Mouse (Mus musculus) left cerebral cortex, postnatal 25 days (tissue): ENCODE results near the gene Igfbpl1. TPM values are rescaled to one million over a fixed set of nuclear protein-coding genes. Genes with fewer than 3 reads are reported as not detected.

Experiments
- DNase-seq, 2 experiments: peaks; one replicate each; pipeline ENCODE4 v3.0.0; 2022; ENCODE audit warnings: low spot score in 2 of 2, mixed read lengths in 1 of 2
- intact Hi-C: fragments of 180-260 bp; cut with DNase I; formaldehyde crosslinking; loops from one replicate; pipeline ENCODE4 v1.15.1; 2025
- total RNA-seq, 2 experiments: library from RNA; stranded (reverse); gene quantifications; 2 replicates each; pipeline ENCODE4 v1.2.3; 2021

The Igfbpl1 gene
- total RNA-seq, 2 experiments from 2014 or later: 0.41 to 0.62 TPM

DNA sequence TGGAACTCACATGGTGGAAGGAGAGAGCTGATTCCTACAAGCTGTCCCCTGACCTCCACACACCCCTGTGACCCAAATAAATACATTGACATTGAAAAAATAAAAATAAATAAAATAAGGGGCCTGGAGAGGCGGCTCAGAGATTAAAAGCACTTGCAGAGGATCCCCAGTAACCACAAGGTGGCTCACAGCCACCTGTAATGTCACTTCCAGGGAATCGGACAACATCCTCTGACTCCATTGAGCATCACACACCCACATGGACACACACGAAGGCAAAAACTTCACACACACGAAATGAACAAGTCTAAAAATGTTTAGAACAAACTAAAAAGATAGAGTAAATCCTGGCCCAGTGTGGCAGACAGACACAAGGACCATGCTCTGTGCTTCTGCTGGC lies 40.0 kb downstream of the Igfbpl1 start:
- intact Hi-C loops: no loop called here
- DNase-seq: no peak

DNA sequence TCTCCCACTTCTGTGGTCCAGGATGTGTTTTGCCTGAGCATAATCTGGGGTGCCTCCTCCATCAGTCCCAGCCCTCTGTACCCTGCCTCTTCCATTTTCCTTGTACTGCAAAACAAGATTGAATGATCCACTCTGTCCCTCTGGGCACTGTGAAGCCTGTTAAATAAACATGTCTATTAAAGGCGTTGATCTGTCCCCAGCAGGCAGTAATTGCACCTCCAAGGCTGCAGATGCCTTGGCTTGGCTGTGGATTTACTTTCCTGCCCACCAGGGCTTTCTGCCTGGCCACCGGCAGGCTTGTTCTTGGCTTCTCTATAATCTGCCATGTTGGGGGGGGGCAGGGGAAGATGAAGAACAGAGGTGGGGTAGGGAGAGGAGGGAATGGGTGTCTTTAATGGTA lies 40.8 kb downstream of the Igfbpl1 start:
- intact Hi-C loops: no loop called here
- DNase-seq: no peak

DNA sequence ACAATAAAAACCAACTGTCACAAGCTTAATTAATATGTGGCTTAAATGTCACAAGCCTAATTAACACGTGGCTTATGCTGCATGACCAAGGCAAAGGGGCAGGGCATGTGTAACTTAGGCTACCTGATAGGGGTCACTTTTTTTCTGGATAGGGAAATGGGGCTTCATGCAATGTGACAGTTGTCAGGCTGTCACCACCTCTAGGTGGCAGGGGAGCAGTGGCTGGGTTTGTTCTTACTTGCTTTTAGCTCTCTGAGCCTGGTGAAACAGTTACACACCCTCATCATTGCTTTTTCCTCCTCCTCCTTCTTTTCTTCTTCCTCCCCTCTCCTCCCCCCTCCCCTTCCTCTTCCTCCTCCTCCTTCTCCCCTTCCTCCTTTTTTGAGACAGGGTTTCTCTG lies 43.1 kb downstream of the Igfbpl1 start:
- intact Hi-C loops: no loop called here
- DNase-seq: no peak

GRCm38 (mm10) chr4:45771619-45772018 lies 55.1 kb downstream of the Igfbpl1 start:
- intact Hi-C loops: loop anchor here (1.0 kb wide), 2 partner anchors 40 to 353 kb away; no protein-coding TSS in a partner anchor
- DNase-seq: peak; percentile 42 to 54

GRCm38 (mm10) chr4:45771173-45771572 lies 55.5 kb downstream of the Igfbpl1 start:
- intact Hi-C loops: loop anchor here (1.0 kb wide), 2 partner anchors 40 to 353 kb away; no protein-coding TSS in a partner anchor

GRCm38 (mm10) chr4:45770638-45771033 lies 56.1 kb downstream of the Igfbpl1 start:
- intact Hi-C loops: loop anchor here (1.0 kb wide), 2 partner anchors 39 to 352 kb away; no protein-coding TSS in a partner anchor
- no peak for DNase-seq

More at GRCm38 (mm10) chr4:45771173-45771572, 55.5 kb downstream of the Igfbpl1 start:
- DNase-seq: no peak

DNA sequence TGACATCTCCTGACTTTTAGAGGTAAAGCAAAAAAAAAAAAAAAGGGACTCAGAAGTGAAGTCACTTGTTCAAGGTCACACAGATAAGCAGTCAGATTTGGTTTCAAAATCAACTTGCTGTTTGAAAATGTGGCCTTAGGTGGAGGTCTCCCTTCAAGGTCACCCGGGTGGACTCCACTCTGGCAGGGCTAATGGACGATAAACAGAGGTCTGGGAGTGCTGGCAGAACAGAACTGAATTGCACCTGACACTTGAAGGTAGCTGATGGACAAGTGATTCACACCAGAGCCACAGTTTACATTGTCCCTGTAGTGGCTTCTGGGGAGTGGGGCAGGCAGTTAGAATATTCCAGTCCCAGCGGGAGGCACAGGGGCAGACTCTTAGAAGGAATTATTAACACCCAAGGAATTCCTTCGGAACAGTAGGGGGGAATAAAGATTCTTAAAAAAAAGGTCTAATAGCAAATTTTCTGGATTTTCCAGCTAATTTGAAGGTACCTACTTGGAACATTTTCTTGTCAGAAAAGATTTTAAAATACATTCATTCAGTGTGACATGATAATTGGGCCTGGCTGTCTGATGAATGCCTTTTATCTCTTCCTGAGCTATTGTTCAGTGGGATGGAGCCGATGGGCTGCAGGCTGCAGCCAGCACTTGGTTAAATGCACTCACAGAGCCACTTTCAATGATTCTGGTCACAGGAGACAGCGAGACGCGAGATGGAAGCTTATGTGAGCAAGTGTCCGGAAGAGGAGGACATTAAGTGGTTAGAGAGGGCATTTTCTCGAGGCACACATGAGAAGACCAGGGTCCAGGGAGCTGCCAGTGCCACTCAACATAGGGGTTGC lies 56.7 kb downstream of the Igfbpl1 start:
- intact Hi-C loops: no loop called here

GRCm38 (mm10) chr4:45769141-45769540 lies 57.6 kb downstream of the Igfbpl1 start:
- intact Hi-C loops: no loop called here
- DNase-seq: no peak

More for the DNA sequence above, 56.7 kb downstream of the Igfbpl1 start:
- DNase-seq: no peak

DNA sequence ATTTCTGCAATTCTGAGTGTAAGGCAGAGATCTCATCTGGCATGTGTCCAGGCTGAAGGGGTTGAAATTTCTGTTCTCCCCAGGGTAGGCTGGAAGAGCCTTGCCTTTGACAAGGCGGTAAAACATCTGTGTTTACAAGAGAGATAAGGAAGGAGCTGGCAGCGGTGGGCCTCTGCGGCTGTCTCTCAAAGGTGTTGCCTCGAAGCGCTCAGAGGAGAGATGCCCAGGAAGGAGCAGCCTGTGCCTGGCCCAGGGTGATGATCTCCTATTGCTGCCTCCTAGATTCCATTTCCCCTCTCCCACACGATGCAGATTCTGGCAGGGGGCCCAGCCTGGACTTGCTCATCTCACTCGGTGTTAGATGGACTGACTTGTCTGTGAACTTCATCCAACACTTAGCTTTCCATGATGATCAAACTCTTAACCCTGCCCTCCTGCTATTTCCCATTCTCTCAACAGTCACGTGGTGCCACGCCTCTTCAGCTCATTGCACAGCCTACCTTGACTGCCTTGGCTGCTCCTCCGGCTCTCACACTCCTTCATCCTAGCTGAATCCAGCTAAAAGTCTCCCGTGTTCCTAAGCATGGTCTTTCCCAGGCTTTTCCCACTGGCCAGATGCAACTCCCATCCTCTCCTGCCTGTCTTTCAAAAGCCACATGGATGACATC lies 58.7 kb downstream of the Igfbpl1 start:
- DNase-seq: no peak
- intact Hi-C loops: no loop called here

DNA sequence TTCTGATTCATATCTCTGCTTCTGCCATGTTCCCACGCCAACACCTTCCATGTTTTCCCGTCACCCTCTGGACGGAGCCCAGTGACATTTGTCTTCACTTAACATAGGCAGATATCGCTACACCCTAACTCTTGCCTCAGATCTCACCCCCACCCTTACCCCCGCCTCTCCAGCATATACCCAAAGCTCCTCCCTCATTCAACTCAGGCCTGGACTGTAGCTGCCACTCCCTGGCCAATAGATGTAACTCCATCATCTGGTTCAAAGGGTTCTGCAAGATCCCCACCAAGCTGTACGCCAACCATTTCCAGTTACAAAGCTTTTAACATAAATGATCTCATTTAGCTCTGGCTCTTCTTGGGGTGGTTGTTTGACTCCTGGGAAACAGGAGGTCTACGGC lies 59.9 kb downstream of the Igfbpl1 start:
- intact Hi-C loops: no loop called here
- DNase-seq: no peak

DNA sequence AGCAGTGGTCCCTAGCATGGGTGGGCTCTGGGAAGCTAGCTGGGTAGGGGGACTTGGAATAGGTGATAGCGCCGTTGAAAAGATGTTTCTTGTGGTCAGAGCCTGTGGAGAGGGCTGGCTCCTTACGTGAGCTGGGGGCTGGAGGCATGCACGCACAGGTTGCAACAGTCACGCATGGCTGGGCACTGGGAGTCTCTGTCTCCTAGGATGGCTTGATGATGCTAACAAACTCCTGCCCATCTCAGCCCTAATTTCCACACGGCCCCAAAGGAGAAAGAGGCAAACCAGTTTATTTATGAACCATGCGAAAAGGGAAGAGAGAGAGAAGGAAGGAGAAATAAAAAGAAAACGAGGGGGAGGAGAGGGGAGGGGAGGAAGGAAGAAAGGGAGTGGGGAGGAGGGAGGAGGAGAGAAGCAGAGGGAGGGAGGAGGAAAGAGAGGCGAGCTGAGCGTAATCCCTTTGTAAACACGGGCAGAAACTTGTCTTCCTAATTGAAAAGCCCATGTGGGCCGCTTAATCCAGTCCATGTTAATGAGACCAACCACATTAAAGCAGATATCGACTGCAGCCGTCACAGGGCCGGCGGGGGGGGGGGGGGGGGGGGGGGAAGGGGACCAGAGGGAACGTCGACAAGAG lies 61.0 kb downstream of the Igfbpl1 start:
- intact Hi-C loops: no loop called here
- DNase-seq: no peak

DNA sequence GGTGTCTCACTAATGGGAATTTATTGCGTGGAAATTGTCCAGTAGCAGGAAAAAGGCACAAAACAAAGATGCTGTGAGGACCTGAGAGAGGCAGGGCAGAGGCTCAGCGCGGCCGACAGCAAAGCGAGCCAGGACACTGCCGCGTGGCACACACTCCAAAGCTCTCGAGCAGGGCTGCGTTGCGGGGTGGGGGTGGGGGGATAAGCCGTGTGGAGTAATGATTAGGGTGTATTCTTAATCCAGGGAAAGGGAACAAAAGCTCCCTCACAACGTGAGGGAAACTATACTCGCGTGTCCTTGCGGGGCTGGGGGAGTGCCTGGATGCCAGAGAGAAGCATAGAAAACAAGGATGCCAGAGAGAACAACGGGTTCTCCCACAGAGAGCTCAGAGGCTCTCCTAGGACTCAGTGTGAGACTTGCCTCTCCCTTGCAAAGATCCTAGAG lies 61.6 kb downstream of the Igfbpl1 start:
- DNase-seq: no peak
- intact Hi-C loops: no loop called here

GRCm38 (mm10) chr4:45764141-45764494 lies 62.6 kb downstream of the Igfbpl1 start:
- no peak for DNase-seq
- intact Hi-C loops: no loop called here

DNA sequence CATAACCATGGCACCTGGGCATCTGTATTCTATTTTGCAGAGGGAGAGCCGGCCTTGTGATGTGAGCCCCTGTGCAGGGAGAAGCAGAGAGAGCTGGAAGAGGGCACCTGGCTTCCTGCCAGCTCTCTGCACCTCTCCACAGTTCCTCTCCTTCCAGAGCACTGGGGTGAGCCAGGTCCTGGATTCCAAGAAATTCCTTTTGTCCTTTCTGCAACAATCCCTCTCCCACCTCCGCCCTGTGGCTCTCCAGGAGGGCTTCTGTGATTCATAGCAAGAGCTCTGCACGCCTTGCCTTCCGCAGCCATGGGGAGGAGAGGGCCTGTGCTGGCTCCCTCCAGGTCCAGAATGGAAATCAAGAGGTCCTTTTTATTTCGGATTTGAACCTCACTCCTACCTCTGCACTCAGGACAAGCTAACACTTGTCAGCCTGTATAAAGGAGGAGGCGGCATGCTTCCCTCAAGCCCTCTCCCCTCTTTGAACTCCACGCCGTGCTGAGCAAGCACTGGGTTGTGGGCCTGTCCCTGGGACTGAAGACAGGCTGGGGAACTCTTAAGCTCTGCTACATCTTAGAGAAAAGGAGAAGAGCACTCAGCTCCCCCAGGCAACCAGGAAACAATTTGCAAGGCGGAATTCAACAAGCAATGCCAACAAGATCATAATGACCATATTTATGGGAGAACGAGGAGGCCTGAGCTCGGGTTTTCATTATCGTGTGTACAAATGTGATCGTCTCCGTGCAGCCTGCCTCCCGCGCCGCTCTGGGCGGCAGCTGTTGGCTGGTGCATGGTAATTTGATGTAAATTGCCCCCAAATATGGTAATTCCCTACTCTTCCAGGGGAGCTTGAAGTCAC lies 63.2 kb downstream of the Igfbpl1 start:
- DNase-seq: peak in 1 of 2 experiments; percentile 51
- intact Hi-C loops: no loop called here

- intact Hi-C loops: no loop called here
- no peak for DNase-seq
These were observed 64.1 kb downstream of the Igfbpl1 start for GRCm38 (mm10) chr4:45762600-45762999.

Other genes with a start within 250 kb of the Igfbpl1 start
- gene Aldh1b1, start 27.9 kb downstream of the Igfbpl1 start, total RNA-seq: 1 to 10 TPM; 5.7 to 6.4 TPM
- not detected for gene Stra6l, start 21.7 kb upstream of the Igfbpl1 start, total RNA-seq
- not detected for gene Ccdc180, start 63.4 kb upstream of the Igfbpl1 start, total RNA-seq
- gene Tdrd7, start 138.4 kb upstream of the Igfbpl1 start, total RNA-seq: 10 to 100 TPM; 27.0 to 28.1 TPM
- 10 to 100 TPM; 39.6 to 48.7 TPM for gene Tmod1, start 212.0 kb upstream of the Igfbpl1 start, total RNA-seq